In genomic region chr2:84061221-84061620, GRCm38 (mm10) we compare ENCODE assay signal across 17 mouse cellular contexts.
"Had no signal": no experiment of that assay in that cellular context is flagged by ENCODE, and none has a peak within 500 bp of the region (broad histone marks: within the 10 kb centered on the region; RNA-seq: fewer than 3 reads in every experiment).

No protein-coding gene starts in this region.

- ATAC-seq: midbrain, embryonic 16.5 days had no signal

- DNase-seq: lung, adult 18-20 months; lung, embryonic 14.5 days; lung, postnatal 10 days; lung, postnatal 4 days; midbrain, embryonic 14.5 days; retina, postnatal 1 day; right cerebral cortex, adult 18-20 months; right cerebral cortex, postnatal 25 days; right cerebral cortex, postnatal 4 days; spleen, adult 18-20 months; thymus, adult 18-20 months; thymus, postnatal 25 days; thymus, postnatal 4 days had no signal

- H3K4me2 ChIP-seq: lung, embryonic 14.5 days; midbrain, embryonic 12.5 days; neural tube, embryonic 12.5 days had no signal

- H3K4me1 ChIP-seq: midbrain, embryonic 10.5 days; midbrain, embryonic 12.5 days; neural tube, embryonic 12.5 days had no signal

- H3K27ac ChIP-seq: midbrain, embryonic 10.5 days; midbrain, embryonic 12.5 days; neural tube, embryonic 12.5 days had no signal

- H3K9ac ChIP-seq: lung, embryonic 14.5 days; midbrain, embryonic 12.5 days; neural tube, embryonic 12.5 days had no signal

- H3K4me3 ChIP-seq: midbrain, embryonic 10.5 days; midbrain, embryonic 12.5 days; neural tube, embryonic 12.5 days had no signal

- H3K27me3 ChIP-seq: midbrain, embryonic 12.5 days; neural tube, embryonic 12.5 days had no signal

- H3K9me3 ChIP-seq: midbrain, embryonic 10.5 days; midbrain, embryonic 12.5 days; neural tube, embryonic 12.5 days had no signal

- H3K36me3 ChIP-seq: midbrain, embryonic 10.5 days; midbrain, embryonic 12.5 days; neural tube, embryonic 12.5 days had no signal
